Mouse (Mus musculus) midbrain, embryonic 16.5 days (tissue): ENCODE results near the gene Olfr273. TPM values are rescaled to one million over a fixed set of nuclear protein-coding genes. Genes with fewer than 3 reads are reported as not detected.

Experiments
- polyA plus RNA-seq: library from polyadenylated mRNA; unstranded; fragments of >200 nt; fragmentation: Nextera tagmentation; extraction: Ambion mirVana; gene quantifications from 2 replicates; pipeline ENCODE4 v1.2.1, GENCODE M21; 2015

The Olfr273 gene
- polyA plus RNA-seq, 1 experiment from 2014 or later = not detected

Other genes starting within 250 kb of the Olfr273 start
- gene Olfr275, start 44.6 kb downstream of the Olfr273 start, polyA plus RNA-seq = not detected in 2 replicates
- gene Olfr272, start 59.9 kb upstream of the Olfr273 start, polyA plus RNA-seq = not detected in 2 replicates
- not detected in 2 replicates for gene Olfr270, start 105.3 kb upstream of the Olfr273 start, polyA plus RNA-seq
- not detected in 2 replicates for gene Nipsnap3a, start 130.0 kb upstream of the Olfr273 start, polyA plus RNA-seq
- 186 and 194 TPM in 2 replicates for gene Nipsnap3b, start 152.6 kb upstream of the Olfr273 start, polyA plus RNA-seq